Mouse (Mus musculus) hindbrain, embryonic 15.5 days (tissue): ENCODE data around the gene Ebf4. TPM values are rescaled to one million over a fixed set of nuclear protein-coding genes. Genes with fewer than 3 reads are reported as not detected.

Experiments
- ATAC-seq: fragments of 200-750 bp; cut with Nextera tagmentation; 2 replicates; pipeline ENCODE4 v1.8.0; 2017; ENCODE audit warnings: low read depth, moderate number of reproducible peaks, moderate TSS enrichment; ENCODE audit not compliant: low FRiP score
- H3K27ac ChIP-seq: fragments of 300-500 bp; sonication (generic); replicated peaks from 2 replicates; pipeline ENCODE4 v1.5.1; 2015; ENCODE audit warnings: mild to moderate bottlenecking, inconsistent platforms
- H3K27me3 ChIP-seq: fragments of 300-500 bp; sonication (generic); 2 replicates; pipeline ENCODE4 v1.6.1; 2015; ENCODE audit warnings: control low read depth, inconsistent platforms
- H3K36me3 ChIP-seq: fragments of 300-500 bp; sonication (generic); 2 replicates; pipeline ENCODE4 v1.6.1; 2015; ENCODE audit warnings: control low read depth, inconsistent platforms
- H3K4me1 ChIP-seq: fragments of 300-500 bp; sonication (generic); replicated peaks from 2 replicates; pipeline ENCODE4 v1.6.1; 2015; ENCODE audit warnings: control low read depth, inconsistent platforms
- H3K4me2 ChIP-seq: fragments of 300-500 bp; sonication (generic); 2 replicates; pipeline ENCODE4 v1.6.1; 2015; ENCODE audit warnings: moderate library complexity, mild to moderate bottlenecking, inconsistent platforms
- H3K4me3 ChIP-seq: fragments of 300-500 bp; sonication (generic); 2 replicates; pipeline ENCODE4 v1.5.1; 2015; ENCODE audit warnings: mild to moderate bottlenecking, inconsistent platforms
- H3K9ac ChIP-seq: fragments of 300-500 bp; sonication (generic); 2 replicates; pipeline ENCODE4 v1.6.1; 2015; ENCODE audit warnings: inconsistent platforms
- H3K9me3 ChIP-seq: fragments of 300-500 bp; sonication (generic); 2 replicates; pipeline ENCODE4 v1.6.1; 2016; ENCODE audit warnings: control low read depth, inconsistent platforms
- WGBS: fragments of 180-500 bp; shearing (Covaris S2); methylation state at CpG from one replicate; pipeline ENCODE4 v1.1.7; 2015; 5-methylcytosine and 5-hydroxymethylcytosine counted together
- polyA plus RNA-seq: library from polyadenylated mRNA; unstranded; fragments of >200 nt; fragmentation: Nextera tagmentation; extraction: Ambion mirVana; gene quantifications from 2 replicates; pipeline ENCODE4 v1.2.1, GENCODE M21; 2015

The Ebf4 gene
- polyA plus RNA-seq, result 7.0 and 7.5 TPM in 2 replicates

DNA sequence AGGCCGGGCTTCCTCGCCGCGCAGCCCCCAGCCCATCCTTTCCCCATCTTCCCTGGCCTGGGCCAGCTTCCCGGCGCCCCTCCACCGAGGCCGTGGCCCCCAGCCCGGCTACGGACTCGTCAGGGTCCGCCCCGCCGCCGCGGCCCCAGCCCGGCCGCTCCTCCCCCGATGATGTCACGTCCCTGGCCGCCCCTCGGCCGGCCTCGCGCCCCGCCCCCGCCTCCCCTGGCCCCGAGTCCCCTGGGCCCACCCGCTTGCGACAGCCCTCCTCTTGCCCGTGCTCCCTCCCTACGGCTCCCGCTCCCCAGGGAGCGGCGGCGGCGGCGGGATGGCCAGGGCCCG, at the start of gene Ebf4:
Ebf4 (plus strand) TSS at position 234 of the 342 bp plus-strand sequence.
- Histone ChIP-seq H3K4me3 (peak within 1 kb of the TSS; percentile 66), H3K36me3 (no peaks in the 10 kb centered on the region), H3K4me1 (peaks cover 38% of the 10 kb centered on the region), H3K4me2 (peak within 1 kb of the TSS; percentile 83), H3K27me3 (no peaks in the 10 kb centered on the region), H3K9me3 (no peaks in the 10 kb centered on the region), H3K27ac (peak within 1 kb of the TSS; percentile 79), H3K9ac (peak within 1 kb of the TSS; percentile 78)
- peak; percentile 68 for ATAC-seq
- under 1% methylated on average over 30 of the region's 39 CpGs for WGBS

DNA sequence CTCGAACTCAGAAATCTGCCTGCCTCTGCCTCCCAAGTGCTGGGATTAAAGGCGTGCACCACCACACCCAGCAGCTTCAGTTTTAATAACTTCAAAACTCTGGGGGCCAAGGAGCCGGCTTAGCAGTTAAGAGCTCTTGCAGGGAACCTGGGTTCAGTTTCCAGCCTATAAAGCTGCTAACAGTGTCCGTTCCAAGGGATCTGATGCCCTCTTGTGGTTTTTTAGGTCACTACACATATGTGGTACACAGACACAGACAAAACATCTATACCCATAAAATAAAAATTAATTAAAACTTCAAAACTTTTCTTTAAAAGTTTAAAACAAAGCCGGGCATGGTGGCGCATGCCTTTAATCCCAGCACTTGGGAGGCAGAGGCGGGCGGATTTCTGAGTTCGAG, 48.1 kb upstream of the Ebf4 start:
- Histone ChIP-seq H3K27me3 (no peaks in the 10 kb centered on the region), H3K9me3 (no peaks in the 10 kb centered on the region), H3K27ac (no peak overlapping the region), H3K36me3 (no peaks in the 10 kb centered on the region), H3K4me2 (no peak overlapping the region), H3K4me1 (no peaks in the 10 kb centered on the region), H3K9ac (no peak overlapping the region), H3K4me3 (no peak overlapping the region)
- WGBS, result 50% methylated on average over 9 of the region's 9 CpGs
- no peak for ATAC-seq

DNA sequence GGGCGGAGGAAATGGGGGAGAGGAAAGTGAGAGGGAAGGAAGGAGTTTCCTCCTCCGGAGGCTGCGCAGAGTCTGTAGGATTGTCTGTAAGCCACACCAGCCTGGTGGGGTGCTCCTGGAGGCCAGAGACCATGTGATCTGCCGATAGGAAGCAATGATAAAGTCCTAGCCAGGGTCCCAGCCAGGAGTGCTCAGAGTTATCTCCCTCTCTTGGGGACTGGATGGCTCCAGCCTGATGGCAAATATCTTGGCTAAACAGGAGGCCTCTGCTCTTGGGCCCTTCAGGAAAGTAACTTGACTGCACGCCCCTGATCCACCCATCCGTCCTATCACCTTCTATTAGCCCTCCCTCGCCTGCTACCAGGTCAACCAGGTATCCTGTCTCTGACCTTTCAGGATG, 46.7 kb upstream of the Ebf4 start:
- H3K36me3 ChIP-seq, result no peaks in the 10 kb centered on the region
- no peak overlapping the region for H3K27ac ChIP-seq
- no peak overlapping the region for H3K4me3 ChIP-seq
- H3K4me1 ChIP-seq, result no peaks in the 10 kb centered on the region
- no peaks in the 10 kb centered on the region for H3K27me3 ChIP-seq
- no peak for ATAC-seq
- 72% methylated on average over 7 of the region's 7 CpGs for WGBS
- H3K9me3 ChIP-seq, result no peaks in the 10 kb centered on the region
- H3K4me2 ChIP-seq, result no peak overlapping the region
- H3K9ac ChIP-seq, result no peak overlapping the region

DNA sequence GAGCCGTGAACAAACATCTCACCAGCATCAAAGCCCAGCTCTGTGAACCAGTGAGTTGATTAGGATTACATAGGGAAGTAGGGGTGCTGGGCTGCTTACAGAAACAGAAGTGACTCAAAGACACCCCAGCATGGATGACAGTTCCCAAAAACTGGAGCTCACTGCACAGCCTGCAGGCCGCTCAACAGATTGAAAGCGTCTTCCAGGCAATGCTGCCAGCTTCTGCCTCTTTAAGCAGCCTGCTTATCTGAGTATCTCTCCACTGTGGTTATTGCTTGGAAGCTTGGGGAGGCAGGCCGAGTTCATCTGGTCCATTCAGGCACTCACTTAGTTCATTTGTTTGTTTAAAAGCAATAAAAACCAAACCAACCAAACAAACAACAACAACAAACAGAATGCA, 38.2 kb upstream of the Ebf4 start:
- no peak overlapping the region for H3K9ac ChIP-seq
- no peak overlapping the region for H3K4me3 ChIP-seq
- H3K4me2 ChIP-seq, result no peak overlapping the region
- no peaks in the 10 kb centered on the region for H3K27me3 ChIP-seq
- H3K9me3 ChIP-seq, result no peaks in the 10 kb centered on the region
- no peak overlapping the region for H3K27ac ChIP-seq
- WGBS, result 89% methylated on average over 4 of the region's 4 CpGs
- ATAC-seq, result no peak
- no peaks in the 10 kb centered on the region for H3K4me1 ChIP-seq
- no peaks in the 10 kb centered on the region for H3K36me3 ChIP-seq

DNA sequence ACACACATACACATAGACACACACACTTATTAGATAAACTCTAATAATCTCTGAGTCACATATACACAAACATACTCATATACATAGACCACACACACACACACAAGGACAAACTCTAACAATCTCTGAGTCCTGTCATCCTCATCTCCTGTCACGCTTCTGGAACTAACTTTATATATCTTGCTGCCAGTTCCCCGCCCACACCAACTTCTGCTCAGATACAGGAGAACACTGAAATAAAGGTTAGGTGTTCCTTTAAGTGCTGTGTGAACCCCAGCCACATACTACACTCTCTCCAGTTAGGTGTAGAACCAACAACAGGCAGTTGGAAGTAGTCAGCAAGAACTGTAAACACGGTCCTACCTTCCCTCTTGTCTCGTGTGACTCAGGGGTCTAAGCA, 34.1 kb upstream of the Ebf4 start:
- 92% methylated on average over 4 of the region's 4 CpGs for WGBS
- H3K27me3 ChIP-seq, result no peaks in the 10 kb centered on the region; the same call in 1 of the 2 replicates
- no peak for ATAC-seq
- H3K9ac ChIP-seq, result no peak overlapping the region
- H3K36me3 ChIP-seq, result no peaks in the 10 kb centered on the region
- H3K4me2 ChIP-seq, result no peak overlapping the region
- H3K9me3 ChIP-seq, result no peaks in the 10 kb centered on the region
- no peak overlapping the region for H3K4me3 ChIP-seq
- H3K4me1 ChIP-seq, result no peaks in the 10 kb centered on the region
- no peak overlapping the region for H3K27ac ChIP-seq

DNA sequence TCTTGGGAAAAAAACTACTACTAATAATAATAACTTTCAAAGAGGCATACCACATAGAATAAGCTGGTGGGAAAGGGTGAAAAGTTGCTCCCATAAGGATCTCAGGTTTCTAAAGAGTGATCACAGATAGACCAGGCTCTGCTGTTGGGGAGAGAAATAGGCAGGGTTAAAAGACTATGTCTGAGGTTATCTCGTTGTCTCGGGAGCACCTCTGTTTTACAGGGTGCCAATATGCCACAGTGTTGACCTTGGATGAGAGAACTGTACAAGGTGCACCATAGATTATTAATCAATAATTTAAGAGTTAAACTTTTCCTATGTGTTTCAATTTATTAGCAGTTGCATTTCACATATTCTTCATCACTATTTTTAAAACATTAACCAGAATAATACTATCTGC, 33.1 kb upstream of the Ebf4 start:
- no peaks in the 10 kb centered on the region for H3K36me3 ChIP-seq
- no peak overlapping the region for H3K9ac ChIP-seq
- no peak for ATAC-seq
- no peak overlapping the region for H3K4me2 ChIP-seq
- WGBS, result 94% methylated on average over 2 of the region's 2 CpGs
- no peak overlapping the region for H3K4me3 ChIP-seq
- no peaks in the 10 kb centered on the region; the same call in 1 of the 2 replicates for H3K27me3 ChIP-seq
- H3K4me1 ChIP-seq, result no peaks in the 10 kb centered on the region
- no peak overlapping the region for H3K27ac ChIP-seq
- H3K9me3 ChIP-seq, result no peaks in the 10 kb centered on the region

DNA sequence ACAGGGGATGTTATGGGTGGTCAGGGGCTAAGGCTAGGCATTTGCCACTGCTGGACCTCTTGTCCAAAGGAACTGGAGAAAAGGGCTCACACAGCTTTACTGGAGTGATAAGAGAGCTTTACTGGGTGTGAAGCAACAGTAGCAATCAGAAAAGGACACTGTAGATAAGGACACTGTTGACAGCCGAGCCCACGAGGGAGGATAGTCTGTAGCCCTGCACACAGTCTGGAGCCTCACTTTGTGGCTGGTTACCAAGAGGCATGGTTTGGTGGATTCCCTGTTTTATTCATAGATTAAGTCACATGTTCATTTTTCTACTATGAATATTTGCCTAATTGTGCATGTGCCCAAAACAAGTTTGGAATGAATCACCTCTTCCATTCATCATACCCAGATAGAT, 32.6 kb upstream of the Ebf4 start:
- no peaks in the 10 kb centered on the region for H3K9me3 ChIP-seq
- H3K27me3 ChIP-seq, result no peaks in the 10 kb centered on the region; the same call in 1 of the 2 replicates
- no peak overlapping the region for H3K4me2 ChIP-seq
- ATAC-seq, result no peak
- no peak overlapping the region for H3K9ac ChIP-seq
- WGBS, result 89% methylated on average over 2 of the region's 2 CpGs
- no peaks in the 10 kb centered on the region for H3K4me1 ChIP-seq
- no peaks in the 10 kb centered on the region for H3K36me3 ChIP-seq
- no peak overlapping the region for H3K27ac ChIP-seq
- no peak overlapping the region for H3K4me3 ChIP-seq

DNA sequence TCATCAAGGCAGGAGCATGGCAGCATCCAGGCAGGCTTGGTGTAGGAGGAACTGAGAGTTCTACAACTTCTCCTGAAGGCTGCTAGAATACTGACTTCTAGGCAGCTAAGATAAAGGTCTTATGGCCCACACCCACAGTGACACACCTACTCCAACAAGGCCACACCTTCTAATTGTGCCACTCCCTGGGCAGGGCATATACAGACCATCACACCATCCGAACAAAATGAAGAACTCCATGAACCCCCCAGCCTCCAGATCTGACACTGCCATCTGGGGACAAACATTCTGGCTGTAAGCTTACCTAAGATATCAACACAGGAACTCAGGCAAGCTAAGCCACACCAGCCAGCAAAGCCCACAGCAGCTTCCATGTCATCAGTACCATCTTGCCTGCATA, 29.4 kb upstream of the Ebf4 start:
- no peak overlapping the region for H3K4me3 ChIP-seq
- no peaks in the 10 kb centered on the region for H3K9me3 ChIP-seq
- no peak for ATAC-seq
- no peak overlapping the region for H3K27ac ChIP-seq
- H3K27me3 ChIP-seq, result no peaks in the 10 kb centered on the region; the same call in 1 of the 2 replicates
- 91% methylated on average over 1 of the region's 1 CpGs for WGBS
- H3K4me1 ChIP-seq, result no peaks in the 10 kb centered on the region
- no peak overlapping the region for H3K9ac ChIP-seq
- no peak overlapping the region for H3K4me2 ChIP-seq
- no peaks in the 10 kb centered on the region for H3K36me3 ChIP-seq

DNA sequence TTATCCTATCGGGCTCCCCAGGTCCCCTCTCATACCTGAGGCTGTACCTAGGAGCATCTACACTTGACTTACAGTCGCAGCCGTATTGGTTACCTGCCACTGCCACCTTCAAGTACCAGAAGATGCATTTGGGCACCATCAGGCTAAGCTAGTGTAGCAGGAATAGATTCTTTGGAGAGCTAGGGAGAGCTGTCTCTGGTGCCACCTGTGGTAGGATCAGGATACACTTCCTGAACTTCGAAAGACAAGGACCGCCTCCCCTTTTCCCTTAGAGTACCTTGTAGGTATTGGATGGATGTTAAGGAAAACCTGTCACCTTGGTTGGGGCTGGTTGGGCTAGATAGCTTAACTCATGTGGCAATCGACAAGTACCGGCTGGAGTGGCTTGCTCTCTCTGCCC, 26.9 kb upstream of the Ebf4 start:
- Histone ChIP-seq H3K4me1 (peaks cover 3% of the 10 kb centered on the region), H3K9me3 (no peaks in the 10 kb centered on the region), H3K4me2 (no peak overlapping the region), H3K36me3 (no peaks in the 10 kb centered on the region), H3K4me3 (no peak overlapping the region), H3K27ac (no peak overlapping the region), H3K9ac (no peak overlapping the region), H3K27me3 (no peaks in the 10 kb centered on the region; the same call in 1 of the 2 replicates)
- no peak for ATAC-seq
- 72% methylated on average over 7 of the region's 7 CpGs for WGBS

DNA sequence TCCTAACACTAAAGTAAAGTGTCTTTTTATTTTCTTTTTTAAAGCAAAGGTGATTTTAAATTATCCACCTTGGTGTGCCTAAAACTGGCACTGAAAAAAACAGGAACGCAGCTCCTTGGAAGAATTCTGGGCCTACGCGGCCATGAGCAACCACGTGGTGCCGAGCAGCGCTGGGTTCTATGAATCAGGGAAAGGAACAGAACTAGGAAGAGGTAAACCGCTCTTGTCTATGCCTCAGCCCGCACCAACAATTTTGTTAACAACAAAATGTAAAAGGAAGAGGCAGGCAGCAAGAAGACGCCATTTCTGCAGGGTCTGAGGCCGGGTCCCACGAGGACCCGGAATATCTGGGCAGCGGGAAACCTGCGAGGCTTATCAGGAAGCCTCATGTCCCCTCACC, 21.2 kb upstream of the Ebf4 start:
- peak overlapping the region; percentile 87 for H3K9ac ChIP-seq
- peak overlapping the region; percentile 79 for H3K4me2 ChIP-seq
- no peaks in the 10 kb centered on the region for H3K27me3 ChIP-seq
- peak; percentile 24 for ATAC-seq
- no peaks in the 10 kb centered on the region for H3K9me3 ChIP-seq
- peaks cover 33% of the 10 kb centered on the region for H3K36me3 ChIP-seq
- peak overlapping the region; percentile 94 for H3K27ac ChIP-seq
- peak overlapping the region; percentile 97 for H3K4me3 ChIP-seq
- WGBS, result under 1% methylated on average over 14 of the region's 14 CpGs
- peaks cover 33% of the 10 kb centered on the region for H3K4me1 ChIP-seq

DNA sequence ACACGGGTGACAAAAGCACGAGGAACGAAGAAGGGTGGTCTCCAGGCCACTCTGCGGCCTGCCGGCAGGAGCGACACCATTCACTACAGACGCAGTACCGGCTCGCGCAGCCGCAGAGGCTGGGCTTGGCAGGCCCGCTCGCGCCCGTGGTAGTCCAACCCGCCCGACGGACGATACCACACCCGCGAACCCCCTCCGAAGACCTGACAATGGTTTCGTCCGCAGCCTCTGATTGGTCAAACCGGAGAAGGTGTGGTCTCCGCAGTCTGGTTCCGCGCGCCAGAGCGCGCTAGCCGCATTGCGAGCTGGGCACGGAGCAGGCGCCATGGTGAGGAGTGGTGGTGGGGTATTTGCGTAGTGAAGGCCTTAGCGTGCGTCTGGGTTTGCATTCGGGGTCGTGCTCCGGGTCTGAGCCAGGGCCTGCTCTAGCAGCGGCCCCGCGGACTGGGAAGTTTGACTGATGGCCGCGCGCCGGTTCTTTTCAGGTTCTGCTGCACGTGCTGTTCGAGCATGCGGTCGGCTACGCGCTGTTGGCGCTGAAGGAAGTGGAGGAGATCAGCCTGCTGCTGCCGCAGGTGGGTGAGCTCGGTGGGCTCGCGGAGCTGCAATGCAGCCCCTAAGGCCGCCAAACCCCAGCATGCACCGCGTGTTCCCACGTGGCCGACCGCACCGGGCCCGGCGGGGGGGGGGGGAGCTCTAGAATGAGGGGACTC, 20.7 kb upstream of the Ebf4 start, which contains the start of gene Nop56:
Nop56 (plus strand) TSS at position 282 of the 713 bp plus-strand sequence.
- H3K9ac ChIP-seq, result peak within 1 kb of the TSS; percentile 98
- H3K4me2 ChIP-seq, result peak within 1 kb of the TSS; percentile 86
- peak within 1 kb of the TSS; percentile 94 for H3K27ac ChIP-seq
- WGBS, result under 1% methylated on average over 67 of the region's 68 CpGs
- H3K9me3 ChIP-seq, result no peaks in the 10 kb centered on the region
- no peaks in the 10 kb centered on the region for H3K27me3 ChIP-seq
- H3K4me3 ChIP-seq, result peak within 1 kb of the TSS; percentile 97
- H3K4me1 ChIP-seq, result peaks cover 33% of the 10 kb centered on the region
- peak; percentile 98 for ATAC-seq
- peaks cover 35% of the 10 kb centered on the region for H3K36me3 ChIP-seq

DNA sequence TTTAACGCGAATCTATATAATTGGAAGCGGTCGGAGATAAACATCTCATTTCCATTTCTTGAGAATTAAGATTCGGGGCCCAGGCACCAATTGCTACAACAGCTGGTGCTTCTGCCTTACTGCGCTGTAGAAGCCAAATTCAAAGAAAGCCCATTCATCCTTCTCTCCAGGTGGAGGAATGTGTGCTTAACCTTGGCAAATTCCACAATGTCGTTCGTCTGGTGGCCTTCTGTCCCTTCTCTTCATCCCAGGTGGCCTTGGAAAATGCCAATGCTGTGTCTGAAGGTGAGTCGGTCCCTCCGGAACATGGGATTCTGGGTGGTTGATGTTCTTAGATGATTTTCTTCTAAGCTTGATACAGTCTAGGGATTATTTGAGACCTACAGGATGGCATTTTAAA, 20.1 kb upstream of the Ebf4 start:
- H3K27ac ChIP-seq, result peak overlapping the region; percentile 94
- peak overlapping the region; percentile 86 for H3K4me2 ChIP-seq
- WGBS, result under 1% methylated on average over 10 of the region's 10 CpGs
- no peaks in the 10 kb centered on the region for H3K27me3 ChIP-seq
- peaks cover 33% of the 10 kb centered on the region for H3K4me1 ChIP-seq
- H3K9me3 ChIP-seq, result no peaks in the 10 kb centered on the region
- ATAC-seq, result no peak
- peak overlapping the region; percentile 97 for H3K4me3 ChIP-seq
- H3K9ac ChIP-seq, result peak overlapping the region; percentile 98
- H3K36me3 ChIP-seq, result peaks cover 41% of the 10 kb centered on the region

DNA sequence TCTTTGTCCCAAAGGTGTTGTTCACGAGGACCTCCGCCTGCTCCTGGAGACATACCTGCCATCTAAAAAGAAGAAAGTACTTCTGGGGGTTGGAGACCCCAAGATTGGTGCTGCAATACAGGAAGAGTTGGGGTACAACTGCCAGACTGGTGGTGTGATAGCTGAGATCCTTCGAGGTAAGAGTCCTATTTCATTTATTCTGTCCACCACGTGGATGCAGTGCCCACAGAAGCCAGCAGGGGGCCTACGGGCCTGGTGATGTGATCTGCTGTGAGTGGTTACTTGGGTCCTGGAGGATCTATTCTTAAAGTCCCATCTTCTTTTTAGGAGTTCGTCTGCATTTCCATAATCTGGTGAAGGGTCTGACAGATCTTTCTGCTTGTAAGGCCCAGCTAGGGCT, 19.3 kb upstream of the Ebf4 start:
- Histone ChIP-seq H3K27me3 (no peaks in the 10 kb centered on the region), H3K9me3 (no peaks in the 10 kb centered on the region), H3K9ac (no peak overlapping the region), H3K27ac (no peak overlapping the region), H3K4me2 (peak overlapping the region; percentile 86), H3K4me3 (peak overlapping the region; percentile 97), H3K4me1 (peaks cover 33% of the 10 kb centered on the region), H3K36me3 (peaks cover 49% of the 10 kb centered on the region)
- WGBS, result 47% methylated on average over 6 of the region's 6 CpGs
- ATAC-seq, result no peak
